Comparison of ENCODE assay signal across 28 mouse cellular contexts in genomic region chr6:144640591-144640990, GRCm38 (mm10).
A peak's percentile ranks its signal among the peaks of the same experiment; 100 is the strongest.
DNase-seq lines count a peak whose midpoint lies in the region; ATAC-seq and TF ChIP-seq lines count a peak whose summit lies in the region.
"Had no signal": no experiment of that assay in that cellular context is flagged by ENCODE, and none has a peak within 500 bp of the region (broad histone marks: within the 10 kb centered on the region; RNA-seq: fewer than 3 reads in every experiment).

No protein-coding gene starts in this region.

- TF ChIP-seq CTCF in Patski (IDR thresholded peaks at IDR 0.05): no peak
- no peak for TF ChIP-seq CTCF in intestine, postnatal 0 days (IDR thresholded peaks at IDR 0.05; ENCODE audit: low read depth)

- WGBS in intestine, postnatal 0 days: 72% methylated on average over 3 of the region's 3 CpGs

- H3K36me3 ChIP-seq in intestine, postnatal 0 days (ENCODE audit: control insufficient read depth, insufficient read depth): no peaks in the 10 kb centered on the region
- H3K36me3 ChIP-seq: embryonic facial prominence, embryonic 10.5 days; embryonic facial prominence, embryonic 15.5 days; hindbrain, embryonic 10.5 days; limb, embryonic 15.5 days; liver, embryonic 13.5 days; stomach, embryonic 15.5 days had no signal

- H3K27me3 ChIP-seq in Patski: no peaks in the 10 kb centered on the region
- no peaks in the 10 kb centered on the region for H3K27me3 ChIP-seq in intestine, postnatal 0 days (replicated peaks; ENCODE audit: control insufficient read depth, insufficient read depth, low read length)
- H3K27me3 ChIP-seq: CH12.LX; embryonic facial prominence, embryonic 15.5 days; limb, embryonic 15.5 days; liver, embryonic 13.5 days; stomach, embryonic 15.5 days had no signal

- in situ Hi-C loops in Patski (cut with MboI; ENCODE audit: low pct_unique_long_range_greater_than_20kb): no loop called here

- no peak overlapping the region for H3K9ac ChIP-seq in intestine, postnatal 0 days (ENCODE audit: low read depth, low read length)
- H3K9ac ChIP-seq: embryonic facial prominence, embryonic 15.5 days; limb, embryonic 15.5 days; liver, embryonic 13.5 days; stomach, embryonic 15.5 days had no signal

- H3K4me2 ChIP-seq in intestine, postnatal 0 days (replicated peaks; ENCODE audit: low read depth): no peak overlapping the region
- H3K4me2 ChIP-seq: embryonic facial prominence, embryonic 15.5 days; limb, embryonic 15.5 days; liver, embryonic 13.5 days; stomach, embryonic 15.5 days had no signal

- CTCF ChIA-PET in Patski (lab: Charles Lee): interaction anchor here (1.8 kb wide), 1 partner anchor 14 kb away, joined by 4 read pairs; no protein-coding TSS in a partner anchor

- DNase-seq in adrenal gland, postnatal 36 days: peak; percentile 41 to 49
- no peak for DNase-seq in adrenal gland, postnatal 10 days
- peak; percentile 84 for DNase-seq in 3T3-L1 (ENCODE audit: low read depth, low spot score)
- no peak for DNase-seq in Patski (ENCODE audit: low read depth, low spot score)
- no peak for DNase-seq in layer of hippocampus, postnatal 10 days (ENCODE audit: low spot score in 2 of 2)
- no peak for DNase-seq in gastrocnemius, postnatal 10 days
- DNase-seq: adrenal gland, postnatal 25 days; cerebellum, adult 8-10 months; cerebellum, postnatal 25 days; gastrocnemius, postnatal 36 days; heart, postnatal 14 days; kidney, adult 9 months; kidney, postnatal 10 days; left cerebral cortex, postnatal 4 days; liver, embryonic 13.5 days; lung, adult 2 months; lung, postnatal 14 days; right cerebral cortex, postnatal 25 days had no signal

- no peak overlapping the region for H3K4me3 ChIP-seq in intestine, postnatal 0 days (ENCODE audit: low read depth, low read length)
- H3K4me3 ChIP-seq: embryonic facial prominence, embryonic 10.5 days; embryonic facial prominence, embryonic 15.5 days; hindbrain, embryonic 10.5 days; limb, embryonic 15.5 days; liver, embryonic 13.5 days; stomach, embryonic 15.5 days had no signal

- H3K27ac ChIP-seq in intestine, postnatal 0 days (ENCODE audit: low read depth, low read length): peak overlapping the region; percentile 22
- H3K27ac ChIP-seq: embryonic facial prominence, embryonic 10.5 days; embryonic facial prominence, embryonic 15.5 days; limb, embryonic 15.5 days; liver, embryonic 13.5 days; stomach, embryonic 15.5 days had no signal

- H3K4me1 ChIP-seq in intestine, postnatal 0 days (replicated peaks; ENCODE audit: control insufficient read depth, insufficient read depth, low read length): no peaks in the 10 kb centered on the region
- H3K4me1 ChIP-seq: embryonic facial prominence, embryonic 15.5 days; limb, embryonic 15.5 days; stomach, embryonic 15.5 days had no signal

- POLR2A ChIA-PET in Patski (lab: Charles Lee): no interaction called here

- ATAC-seq in Patski: peak; percentile 88
- ATAC-seq in intestine, postnatal 0 days: peak; percentile 85
- ATAC-seq: forebrain, embryonic 14.5 days; hindbrain, embryonic 16.5 days; midbrain, embryonic 16.5 days had no signal

- no peaks in the 10 kb centered on the region for H3K9me3 ChIP-seq in intestine, postnatal 0 days (ENCODE audit: control insufficient read depth)
- H3K9me3 ChIP-seq: embryonic facial prominence, embryonic 10.5 days; embryonic facial prominence, embryonic 15.5 days; hindbrain, embryonic 10.5 days; limb, embryonic 15.5 days; liver, embryonic 13.5 days; stomach, embryonic 15.5 days had no signal

Comparison
In these comparisons a context has a peak if more than half of its experiments do, and no peak if none do; other contexts are left out.
1. DNase-seq: peak in adrenal gland, postnatal 36 days (2 of 2) and 3T3-L1 (single experiment); none in adrenal gland, postnatal 10 days (single experiment), Patski (single experiment), layer of hippocampus, postnatal 10 days (0 of 2) and gastrocnemius, postnatal 10 days (single experiment).